11 mouse cellular contexts compared by ENCODE assay signal in the genomic region with DNA sequence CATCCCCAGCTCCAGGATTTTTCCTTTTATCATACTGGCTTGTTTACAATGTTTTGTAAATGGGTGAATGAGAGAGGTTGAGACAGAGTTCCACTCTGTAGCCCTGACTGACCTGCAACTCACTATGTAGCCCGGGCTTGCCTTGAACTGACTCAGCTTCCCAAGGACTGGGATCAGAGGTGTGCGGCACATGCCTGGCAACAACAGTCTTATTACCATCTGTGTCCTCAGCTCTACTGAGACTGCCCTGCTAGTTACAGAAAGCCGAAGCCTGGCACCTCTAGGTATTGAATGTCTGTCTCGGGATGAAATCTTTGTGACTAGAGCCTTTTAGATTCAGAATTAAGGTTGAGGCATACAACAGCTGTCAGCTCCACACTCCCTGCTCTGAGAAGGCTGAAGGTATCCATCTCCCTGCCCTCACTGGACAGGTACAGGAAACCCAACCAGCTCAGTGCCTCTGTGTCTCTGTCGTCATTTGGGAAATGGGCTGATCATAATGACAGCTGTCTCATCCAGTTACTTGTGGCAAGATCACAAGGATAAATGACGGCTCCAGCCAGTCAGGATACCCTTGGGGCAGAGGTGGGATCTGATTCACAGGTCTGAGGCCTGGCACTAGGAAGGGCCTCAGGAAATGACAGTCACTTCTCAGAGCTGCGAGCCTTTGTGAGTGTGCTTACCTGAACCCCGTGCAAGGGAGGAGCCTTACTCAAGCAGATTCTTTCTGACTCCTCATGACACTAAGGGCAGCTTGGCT. TPM values are rescaled to one million over a fixed set of nuclear protein-coding genes. Genes with fewer than 3 reads are reported as not detected.
DNase-seq lines count a peak whose midpoint lies in the region; ATAC-seq and TF ChIP-seq lines count a peak whose summit lies in the region.
"Had no signal": no experiment of that assay in that cellular context is flagged by ENCODE, and none has a peak within 500 bp of the region (broad histone marks: within the 10 kb centered on the region; RNA-seq: fewer than 3 reads in every experiment).

No protein-coding gene starts in this region.

- ATAC-seq in kidney, embryonic 15.5 days (replicated peaks; ENCODE audit: low FRiP score): no peak
- no peak for ATAC-seq in liver, postnatal 0 days
- ATAC-seq: Patski had no signal

- H3K27me3 ChIP-seq in kidney, embryonic 15.5 days: no peaks in the 10 kb centered on the region
- no peaks in the 10 kb centered on the region for H3K27me3 ChIP-seq in liver, postnatal 0 days (ENCODE audit: insufficient read depth, low read length)
- H3K27me3 ChIP-seq: Patski had no signal

- H3K36me3 ChIP-seq in kidney, embryonic 15.5 days: peaks cover 5% of the 10 kb centered on the region
- H3K36me3 ChIP-seq in liver, postnatal 0 days (replicated peaks; ENCODE audit: insufficient read depth, low read length): peaks cover 2% of the 10 kb centered on the region

- DNase-seq in kidney, postnatal 14 days: no peak
- peak; percentile 61 to 75 for DNase-seq in adrenal gland, postnatal 36 days
- peak; percentile 30 for DNase-seq in fat pad, adult 2 months (ENCODE audit: extremely low read depth, low read depth, low spot score)
- no peak for DNase-seq in liver, postnatal 0 days
- DNase-seq in left cerebral cortex, postnatal 10 days (ENCODE audit: extremely low spot score in 1 of 2, low spot score in 2 of 2): no peak
- DNase-seq in lung, postnatal 36 days: no peak
- DNase-seq in ovary, postnatal 10 days (ENCODE audit: low spot score): no peak
- DNase-seq: kidney, postnatal 36 days had no signal

- no peak for TF ChIP-seq CTCF in liver, postnatal 0 days (IDR thresholded peaks at IDR 0.05; ENCODE audit: low read depth)

- intact Hi-C loops in left cerebral cortex, postnatal 10 days (cut with DNase I): no loop called here

- TF ChIP-seq EP300 in liver, postnatal 0 days (IDR thresholded peaks at IDR 0.05; ENCODE audit: low read depth): no peak

- H3K4me2 ChIP-seq in kidney, embryonic 15.5 days: peak overlapping the region; percentile 70
- H3K4me2 ChIP-seq in liver, postnatal 0 days (ENCODE audit: low read depth, low read length): peak overlapping the region; percentile 83

- peaks cover 57% of the 10 kb centered on the region for H3K4me1 ChIP-seq in kidney, embryonic 15.5 days
- peaks cover 50% of the 10 kb centered on the region for H3K4me1 ChIP-seq in liver, postnatal 0 days (ENCODE audit: insufficient read depth)

- no peak overlapping the region for H3K9ac ChIP-seq in kidney, embryonic 15.5 days
- peak overlapping the region; percentile 11 for H3K9ac ChIP-seq in liver, postnatal 0 days (replicated peaks)

- H3K9me3 ChIP-seq in kidney, embryonic 15.5 days (replicated peaks): no peaks in the 10 kb centered on the region
- no peaks in the 10 kb centered on the region for H3K9me3 ChIP-seq in liver, postnatal 0 days (ENCODE audit: low read length)

- no peak overlapping the region for H3K27ac ChIP-seq in kidney, embryonic 15.5 days
- no peak overlapping the region for H3K27ac ChIP-seq in liver, postnatal 0 days (ENCODE audit: low read depth)

- no peak overlapping the region for H3K4me3 ChIP-seq in kidney, embryonic 15.5 days (replicated peaks)
- no peak overlapping the region; the same call in 1 of the 2 replicates for H3K4me3 ChIP-seq in liver, postnatal 0 days (ENCODE audit: low read depth, low read length)

- WGBS in kidney, embryonic 15.5 days: 71% methylated on average over 8 of the region's 8 CpGs
- WGBS in liver, postnatal 0 days (ENCODE audit: insufficient replicate concordance): 79% methylated on average over 8 of the region's 8 CpGs

RNA-seq across cellular contexts. Expression of a gene that starts 4.9 kb away (rescaled TPM):
- polyA plus RNA-seq in kidney, embryonic 15.5 days (2015; fragmentation: Nextera tagmentation; extraction: Ambion mirVana): 9.6 and 12.2 TPM in 2 replicates
- total RNA-seq in adrenal gland, postnatal 36 days (2021): 100 to 1,000 TPM; 342 to 355 TPM
- 5.2 and 5.5 TPM in 2 replicates for polyA plus RNA-seq in liver, postnatal 0 days (2015; fragmentation: Nextera tagmentation; extraction: Ambion mirVana)
- 1 to 10 TPM; 6.9 to 7.8 TPM for total RNA-seq in left cerebral cortex, postnatal 10 days (2021)

RNA-seq across cellular contexts. Expression of a gene that starts 19.1 kb away (rescaled TPM):
- 0.45 and 0.84 TPM in 2 replicates for polyA plus RNA-seq in kidney, embryonic 15.5 days (2015; fragmentation: Nextera tagmentation; extraction: Ambion mirVana)
- not detected for total RNA-seq in adrenal gland, postnatal 36 days (2021)
- not detected in 2 replicates for polyA plus RNA-seq in liver, postnatal 0 days (2015; fragmentation: Nextera tagmentation; extraction: Ambion mirVana)
- total RNA-seq in left cerebral cortex, postnatal 10 days (2021): not detected
- total RNA-seq: neutrophil, adult 5-6 weeks had no signal

RNA-seq across cellular contexts. Expression of a gene that starts 24.1 kb away (rescaled TPM):
- polyA plus RNA-seq in kidney, embryonic 15.5 days (2015; fragmentation: Nextera tagmentation; extraction: Ambion mirVana): 2.7 and 4.8 TPM in 2 replicates
- not detected for total RNA-seq in adrenal gland, postnatal 36 days (2021)
- not detected in 2 replicates for polyA plus RNA-seq in liver, postnatal 0 days (2015; fragmentation: Nextera tagmentation; extraction: Ambion mirVana)
- not detected for total RNA-seq in left cerebral cortex, postnatal 10 days (2021)
- total RNA-seq: neutrophil, adult 5-6 weeks had no signal
- polyA plus RNA-seq: Patski had no signal

Comparison
In these comparisons a context has a peak if more than half of its experiments do, and no peak if none do; other contexts are left out.
1. DNase-seq: peak in adrenal gland, postnatal 36 days (2 of 2) and fat pad, adult 2 months (single experiment); none in kidney, postnatal 14 days (single experiment), liver, postnatal 0 days (single experiment), left cerebral cortex, postnatal 10 days (0 of 2), lung, postnatal 36 days (single experiment) and ovary, postnatal 10 days (single experiment).
2. RNA of a gene that starts 4.9 kb away (total RNA-seq): 342 to 355 TPM in adrenal gland, postnatal 36 days; 6.9 to 7.8 TPM in left cerebral cortex, postnatal 10 days; every median in the first group is over 10 times any median in the second.